Mouse (Mus musculus): ENCODE results near the gene Nbea.

GRCm38 (mm10) chr3:56018494-56018893, 165.0 kb downstream of the Nbea start:
- TF ChIP-seq CTCF (IDR thresholded peaks at IDR 0.05; ENCODE audit: low read depth) (no peak), EP300 (IDR thresholded peaks at IDR 0.05; ENCODE audit: low read depth) (no peak)

All from liver, embryonic 14.5 days (tissue).